Mouse (Mus musculus) ES-E14 (cell line): ENCODE measurements at regions not wholly inside any gene's neighbourhood (a gene's known extent, or its start where the extent isn't known, plus 50 kb on each side); places are given as distances from the start of the nearest gene placed in this dataset.

Experiments
- CHD2 ChIP-seq: IDR thresholded peaks from 2 replicates; pipeline ENCODE4 v1.6.1; 2014; ENCODE audit warnings: mild to moderate bottlenecking, low read depth, low read length, inconsistent platforms
- MAFK ChIP-seq: IDR thresholded peaks from 2 replicates; pipeline ENCODE4 v1.6.1; 2014; ENCODE audit warnings: mild to moderate bottlenecking, low read depth, low read length, inconsistent platforms; ENCODE audit not compliant: insufficient read depth

GRCm38 (mm10) chr10:91628672-91629071 lies 447.6 kb upstream of the Tmpo start:
- TF ChIP-seq MAFK (no peak), CHD2 (no peak)
